Mouse (Mus musculus): ENCODE measurements around the gene Lamtor2.

The Lamtor2 gene

DNA sequence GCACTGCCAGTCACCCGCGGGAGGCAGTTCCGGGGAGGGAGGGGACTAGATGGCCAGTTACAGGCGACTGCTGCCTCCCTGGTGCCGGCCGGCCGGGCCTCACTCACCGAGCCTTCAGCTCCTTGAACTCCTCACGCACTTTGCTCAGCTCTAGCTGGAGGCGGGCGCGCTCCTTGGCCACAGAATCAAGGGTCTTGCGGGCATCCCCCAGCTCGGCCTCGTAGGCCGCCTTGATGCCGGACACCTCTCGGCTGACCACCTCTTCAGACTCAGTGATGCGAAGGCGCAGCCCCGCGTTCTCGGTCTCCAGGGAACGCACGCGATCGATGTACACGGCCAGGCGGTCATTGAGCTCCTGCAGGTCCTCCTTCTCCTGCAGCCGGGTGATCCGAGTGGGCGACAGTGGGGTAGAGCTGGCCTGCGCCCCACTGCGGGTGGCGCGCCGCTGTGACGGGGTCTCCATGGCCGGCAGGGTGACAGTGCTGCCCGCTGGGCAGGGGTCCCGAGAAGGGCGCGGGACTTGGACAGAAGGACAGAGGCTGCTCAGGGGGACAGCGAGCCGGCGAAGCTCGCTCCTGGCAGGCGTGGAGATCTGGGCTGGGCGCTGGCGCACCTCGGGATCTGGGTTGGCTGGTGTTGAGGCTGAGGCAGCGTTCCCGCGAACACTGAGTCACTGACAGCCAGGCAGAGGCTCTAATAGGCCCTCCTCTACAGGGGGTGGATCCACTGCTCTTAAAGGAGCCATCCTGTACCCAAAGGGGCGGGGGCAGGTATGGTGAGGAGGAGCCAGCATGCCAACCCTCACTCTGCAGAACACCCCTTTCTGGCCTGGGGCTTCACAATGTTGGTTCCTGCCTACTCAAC, 50.0 kb downstream of the Lamtor2 start:
- DNase-seq: peak; percentile 92 to 95

DNA sequence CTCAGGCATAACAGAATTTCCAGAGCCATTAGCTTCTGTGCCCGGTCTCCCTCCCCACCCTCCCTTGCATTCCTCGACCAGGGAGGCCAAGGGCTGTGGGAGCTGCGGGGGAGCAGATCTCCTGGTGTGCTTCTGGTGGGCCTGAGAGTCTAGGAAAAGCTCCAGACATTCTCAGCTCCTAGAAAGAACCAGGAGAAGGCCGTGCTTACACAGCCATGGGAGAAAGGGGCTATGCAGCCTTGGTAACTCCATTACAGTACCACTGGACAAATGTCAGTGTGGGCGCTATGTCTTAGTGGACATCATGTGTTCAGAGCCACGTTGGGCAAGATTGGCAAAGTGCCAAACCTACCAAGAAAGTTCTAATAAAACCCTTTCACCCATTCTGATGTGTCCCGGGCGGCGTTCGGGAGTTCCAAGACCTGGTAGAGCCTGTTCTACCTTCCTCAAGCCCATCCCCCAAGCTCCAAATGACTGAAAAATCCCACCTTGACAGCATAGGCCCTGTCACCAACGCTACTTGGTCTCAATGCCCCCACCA, 50.8 kb downstream of the Lamtor2 start:
- peak in 1 of 2 experiments; percentile 49 for DNase-seq

DNA sequence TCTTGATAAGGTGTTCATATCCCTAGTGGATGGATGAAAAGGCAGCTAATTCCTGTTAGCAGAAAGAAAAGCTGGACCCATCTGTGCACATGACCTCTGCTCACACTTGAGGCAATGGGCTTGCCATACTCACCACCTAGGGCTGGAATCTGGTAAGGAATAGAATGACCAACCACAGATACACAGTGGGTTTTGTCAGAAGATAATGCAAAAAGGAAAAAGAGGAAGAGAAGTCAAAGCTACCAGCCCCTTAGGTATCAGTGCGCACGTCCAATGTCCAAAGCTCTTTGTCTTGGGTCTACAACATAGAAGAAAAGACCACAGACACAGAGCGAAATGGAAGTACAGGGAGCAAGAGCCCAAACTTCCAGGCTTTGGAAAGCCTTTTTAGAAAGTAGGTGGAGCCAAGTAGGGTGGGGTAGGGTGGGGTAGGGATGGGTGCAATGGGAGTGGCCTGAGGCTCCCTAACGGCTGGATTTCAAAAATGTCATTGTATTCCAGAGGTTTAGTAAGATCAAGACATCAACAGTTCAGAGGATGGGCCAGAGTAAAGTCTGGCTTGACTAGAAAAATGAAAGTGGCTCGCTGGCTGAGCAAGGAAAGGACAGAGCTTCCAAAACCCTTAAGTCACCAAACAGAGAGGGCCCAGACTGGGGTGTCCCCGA, 51.4 kb downstream of the Lamtor2 start:
- no peak for DNase-seq

DNA sequence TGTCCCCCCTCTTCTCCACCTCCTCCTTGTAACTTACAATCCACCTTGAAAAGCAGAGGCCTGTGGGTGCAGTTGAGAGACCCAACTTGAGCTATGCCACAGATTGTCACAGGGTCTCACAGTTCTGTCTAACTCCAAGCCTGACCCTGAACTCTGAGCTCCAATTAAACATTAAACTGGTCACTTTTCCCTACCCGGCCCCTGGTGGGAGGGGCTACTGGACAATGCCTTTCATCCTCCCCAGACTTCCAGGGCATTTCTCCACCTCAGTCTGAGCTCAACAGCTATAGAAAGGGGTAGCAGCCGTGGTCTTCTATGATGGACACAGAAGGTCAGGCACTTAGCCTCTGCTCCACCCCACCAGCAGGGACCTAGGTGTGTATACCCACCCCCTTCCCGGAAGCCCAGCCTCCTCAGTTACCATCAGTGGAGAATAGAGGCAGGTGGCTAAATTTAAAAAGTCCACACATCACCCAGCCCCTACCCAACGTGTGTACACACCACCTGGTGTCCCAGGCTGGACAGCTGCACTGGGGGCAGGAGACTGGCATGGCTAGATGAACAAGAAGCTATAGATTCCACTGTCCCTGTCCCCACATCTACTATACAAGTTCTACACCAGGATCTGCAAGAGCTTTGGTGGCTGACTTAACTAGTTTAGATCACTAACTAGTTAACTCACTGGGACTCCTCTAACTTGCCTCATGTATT, 52.1 kb downstream of the Lamtor2 start:
- no peak for DNase-seq

DNA sequence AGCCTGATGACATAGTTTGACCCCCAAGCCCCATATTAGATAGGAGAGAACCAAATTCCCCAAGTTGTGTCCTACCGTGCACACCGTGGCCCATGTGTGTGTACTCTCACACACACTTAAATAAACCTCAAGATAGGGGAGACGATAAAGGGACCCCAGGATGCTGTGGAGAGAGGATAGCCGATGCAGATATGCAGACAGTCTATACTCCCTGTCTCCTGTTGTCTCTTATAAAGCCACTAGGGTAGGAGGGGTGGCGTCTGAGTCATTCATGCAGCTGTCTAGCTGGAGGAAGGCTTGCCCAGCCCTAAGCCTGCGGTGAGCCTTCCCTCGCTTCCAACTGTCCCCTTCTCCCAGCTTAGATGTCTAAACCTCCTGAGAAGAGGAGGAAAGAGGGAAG, 52.8 kb downstream of the Lamtor2 start:
- DNase-seq: no peak
